Mouse (Mus musculus): Measurements from ENCODE around the gene Slc25a13. TPM values are rescaled to one million over a fixed set of nuclear protein-coding genes. Genes with fewer than 3 reads are reported as not detected.

Slc25a13 gene
- 100 to 1,000 TPM; 121 to 146 TPM for total RNA-seq (2021)
- polyA plus RNA-seq (2012; rRNA removed), result 45.5 and 79.1 TPM in 2 replicates
- long read RNA-seq, transcript Slc25a13-201 (18 exons, 3,067 nt), result major isoform, 16 of 89 reads
- long read RNA-seq, partial matches to known transcripts, result 7 of 89 reads
- long read RNA-seq, other reads (novel, unspliced or antisense), result 66 of 89 reads

DNA sequence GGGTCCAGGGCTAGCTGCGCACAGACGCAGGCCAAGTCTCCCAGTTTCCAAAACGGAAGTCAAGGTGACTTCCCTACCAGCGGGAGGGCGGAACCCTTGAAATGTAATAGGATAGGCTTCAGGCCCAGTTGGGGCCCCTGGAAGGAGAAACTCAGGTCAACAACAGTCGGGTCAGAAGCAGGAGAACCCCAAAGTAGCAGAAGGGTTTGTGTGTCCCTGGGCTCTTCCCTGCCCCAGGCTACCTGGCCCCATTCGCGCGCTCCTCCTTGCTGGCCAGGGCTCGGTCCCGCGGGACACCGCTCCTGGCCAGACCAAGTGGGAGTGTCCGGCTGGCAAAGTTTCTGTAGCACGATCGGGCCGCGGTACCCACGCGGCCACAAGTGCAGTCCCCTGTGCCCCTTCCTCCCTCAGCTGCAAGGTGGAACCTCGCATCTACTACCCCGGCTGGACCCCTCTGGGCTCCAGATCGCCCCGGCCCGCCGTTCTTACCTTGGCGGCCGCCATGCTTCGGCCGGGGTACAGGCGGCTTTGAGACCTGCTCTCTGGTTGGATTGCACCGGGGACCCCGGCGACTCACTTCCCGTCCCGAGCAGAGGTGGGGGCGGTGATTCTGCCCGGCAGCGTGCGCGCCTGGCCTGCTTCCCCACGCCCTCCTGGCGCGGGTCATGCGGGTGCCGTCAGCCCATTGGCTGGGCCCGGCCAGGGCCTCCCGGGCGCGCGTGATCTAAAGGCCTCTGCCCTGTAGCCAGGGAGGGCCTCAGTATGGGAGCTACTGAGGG lies at the start of gene Slc25a13:
Gene Slc25a13, minus strand, starts transcription at position 667 of the 779 bp plus-strand sequence.
- intact Hi-C loops (cut with DNase I), result loop anchor here (2.0 kb wide), 2 partner anchors 32 to 82 kb away; no protein-coding TSS in a partner anchor
- Histone ChIP-seq H3K36me3 (ENCODE audit: control insufficient read depth, insufficient read depth, low read length) (no peaks in the 10 kb centered on the region; the same call in none of the 2 replicates), H3K4me1 (ENCODE audit: control insufficient read depth, insufficient read depth, low read length) (peaks cover 9% of the 10 kb centered on the region; the same call in 1 of the 2 replicates), H3K27me3 (ENCODE audit: control insufficient read depth, insufficient read depth, low read length) (no peaks in the 10 kb centered on the region), H3K9ac (ENCODE audit: low read depth, low read length) (peak within 1 kb of the TSS; percentile 73), H3K27ac (peak within 1 kb of the TSS; percentile 95), H3K79me2 (replicated peaks; ENCODE audit: control insufficient read depth, insufficient read depth, low read length) (no peaks in the 10 kb centered on the region), H3K4me3 (peak within 1 kb of the TSS; percentile 81)
- TF ChIP-seq CTCF (IDR thresholded peaks at IDR 0.05) (no peak), POLR2A (IDR thresholded peaks at IDR 0.05; ENCODE audit: insufficient read depth, low read depth, low read length) (peak; percentile 16; the same call in 1 of the 2 replicates)
- under 1% methylated on average over 51 of the region's 51 CpGs for WGBS
- peak; percentile 84 to 88 for DNase-seq

DNA sequence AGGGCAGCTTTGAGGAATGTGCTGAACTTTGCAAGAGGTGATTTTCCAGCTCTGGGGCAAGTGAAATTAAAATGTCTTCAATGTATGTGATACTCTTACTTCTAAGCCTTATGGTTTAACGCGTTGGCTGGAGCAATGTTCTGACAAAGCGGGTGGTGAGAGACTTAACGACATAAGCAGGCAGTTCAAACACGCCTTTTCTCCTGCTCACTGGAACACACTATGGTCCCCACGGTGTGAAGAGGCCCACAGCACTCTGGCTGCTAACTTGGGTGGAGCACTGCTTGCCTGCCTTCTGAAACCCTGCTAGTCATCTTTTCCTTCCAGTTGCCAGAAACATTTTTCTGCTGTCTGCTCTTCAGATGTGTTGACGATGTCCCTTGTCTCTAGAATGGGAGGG lies 48.8 kb upstream of the Slc25a13 start:
- WGBS, result 86% methylated on average over 7 of the region's 7 CpGs

DNA sequence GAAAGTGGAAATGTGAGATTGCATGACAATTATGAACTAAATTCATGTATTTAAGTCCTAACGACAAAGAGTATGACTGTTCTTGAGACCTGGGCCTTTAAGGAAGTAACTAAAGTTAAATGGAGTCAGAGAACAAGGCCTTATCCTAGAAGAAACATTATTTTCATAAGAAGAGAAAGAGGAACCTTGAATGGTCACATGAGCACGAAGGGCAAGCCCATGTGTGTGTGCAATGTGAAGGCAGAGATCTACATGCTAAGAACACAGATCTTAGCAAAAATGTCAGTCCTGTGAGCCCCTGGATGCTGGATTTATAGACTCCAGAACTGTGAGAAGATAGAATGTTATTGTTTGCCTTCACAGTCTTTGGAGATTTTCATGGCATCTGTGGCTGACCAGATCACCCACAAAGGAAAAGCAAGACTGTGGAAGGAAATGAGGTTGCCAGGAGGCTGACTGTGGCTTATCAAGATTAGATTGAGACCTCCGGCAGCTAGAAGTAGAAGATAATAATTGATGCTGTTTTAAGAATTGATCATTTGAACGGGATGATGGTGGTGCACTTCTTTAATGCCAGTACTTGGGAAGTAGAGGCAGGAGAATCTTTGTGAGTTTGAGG lies 46.4 kb upstream of the Slc25a13 start:
- H3K36me3 ChIP-seq (ENCODE audit: control insufficient read depth, insufficient read depth, low read length), result no peaks in the 10 kb centered on the region
- 61% methylated on average over 4 of the region's 4 CpGs for WGBS
- TF ChIP-seq EP300 (IDR thresholded peaks at IDR 0.05; ENCODE audit: insufficient read depth, low read depth, low read length) (no peak), CTCF (IDR thresholded peaks at IDR 0.05) (no peak), POLR2A (IDR thresholded peaks at IDR 0.05; ENCODE audit: insufficient read depth, low read depth, low read length) (no peak)

More for the DNA sequence above, 48.8 kb upstream of the Slc25a13 start:
- TF ChIP-seq EP300 (IDR thresholded peaks at IDR 0.05; ENCODE audit: insufficient read depth, low read depth, low read length) (no peak), POLR2A (IDR thresholded peaks at IDR 0.05; ENCODE audit: insufficient read depth, low read depth, low read length) (no peak), CTCF (IDR thresholded peaks at IDR 0.05) (no peak)
- H3K36me3 ChIP-seq (ENCODE audit: control insufficient read depth, insufficient read depth, low read length), result no peaks in the 10 kb centered on the region
- no peak overlapping the region for H3K27ac ChIP-seq
- no peaks in the 10 kb centered on the region for H3K79me2 ChIP-seq (replicated peaks; ENCODE audit: control insufficient read depth, insufficient read depth, low read length)
- H3K27me3 ChIP-seq (ENCODE audit: control insufficient read depth, insufficient read depth, low read length), result no peaks in the 10 kb centered on the region
- intact Hi-C loops (cut with DNase I), result no loop called here
- no peak overlapping the region for H3K4me3 ChIP-seq
- no peaks in the 10 kb centered on the region for H3K4me1 ChIP-seq (ENCODE audit: control insufficient read depth, insufficient read depth, low read length)
- DNase-seq, result no peak
- H3K9ac ChIP-seq (ENCODE audit: low read depth, low read length), result no peak overlapping the region

DNA sequence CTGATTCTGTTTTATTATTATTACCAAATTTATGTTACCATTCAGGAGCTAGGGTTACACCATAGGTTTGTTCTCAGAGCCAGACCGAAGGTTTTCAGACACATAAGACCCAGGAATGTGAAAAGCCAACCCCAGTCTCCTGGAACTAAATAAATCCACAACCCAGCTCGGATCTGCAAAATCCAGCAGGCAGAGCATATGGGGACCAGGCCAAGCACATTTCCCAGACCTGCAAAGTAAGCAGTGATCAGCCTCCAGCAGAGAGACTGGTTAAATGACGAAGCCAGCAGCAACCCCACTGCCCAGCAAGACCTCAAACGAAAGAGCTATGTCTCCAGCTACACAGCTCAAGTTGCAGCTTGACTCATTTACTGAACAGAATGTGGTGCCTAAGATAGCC lies 43.9 kb upstream of the Slc25a13 start:
- Histone ChIP-seq H3K79me2 (replicated peaks; ENCODE audit: control insufficient read depth, insufficient read depth, low read length) (no peaks in the 10 kb centered on the region), H3K27me3 (ENCODE audit: control insufficient read depth, insufficient read depth, low read length) (no peaks in the 10 kb centered on the region), H3K27ac (no peak overlapping the region), H3K4me1 (ENCODE audit: control insufficient read depth, insufficient read depth, low read length) (no peaks in the 10 kb centered on the region), H3K9ac (ENCODE audit: low read depth, low read length) (no peak overlapping the region), H3K36me3 (ENCODE audit: control insufficient read depth, insufficient read depth, low read length) (no peaks in the 10 kb centered on the region), H3K4me3 (no peak overlapping the region)
- TF ChIP-seq EP300 (IDR thresholded peaks at IDR 0.05; ENCODE audit: insufficient read depth, low read depth, low read length), result no peak
- WGBS, result 77% methylated on average over 4 of the region's 4 CpGs
- DNase-seq, result no peak
- intact Hi-C loops (cut with DNase I), result no loop called here

More for the DNA sequence above, 46.4 kb upstream of the Slc25a13 start:
- Histone ChIP-seq H3K27me3 (ENCODE audit: control insufficient read depth, insufficient read depth, low read length) (no peaks in the 10 kb centered on the region), H3K27ac (no peak overlapping the region), H3K79me2 (replicated peaks; ENCODE audit: control insufficient read depth, insufficient read depth, low read length) (no peaks in the 10 kb centered on the region), H3K9ac (ENCODE audit: low read depth, low read length) (no peak overlapping the region), H3K4me3 (no peak overlapping the region), H3K4me1 (ENCODE audit: control insufficient read depth, insufficient read depth, low read length) (no peaks in the 10 kb centered on the region)
- intact Hi-C loops (cut with DNase I), result no loop called here
- no peak for DNase-seq

- 66% methylated on average over 7 of the region's 7 CpGs for WGBS
- Histone ChIP-seq H3K4me3 (no peak overlapping the region), H3K4me1 (ENCODE audit: control insufficient read depth, insufficient read depth, low read length) (no peaks in the 10 kb centered on the region), H3K9ac (ENCODE audit: low read depth, low read length) (no peak overlapping the region), H3K27me3 (ENCODE audit: control insufficient read depth, insufficient read depth, low read length) (no peaks in the 10 kb centered on the region), H3K36me3 (ENCODE audit: control insufficient read depth, insufficient read depth, low read length) (no peaks in the 10 kb centered on the region), H3K27ac (no peak overlapping the region), H3K79me2 (replicated peaks; ENCODE audit: control insufficient read depth, insufficient read depth, low read length) (no peaks in the 10 kb centered on the region)
- intact Hi-C loops (cut with DNase I), result no loop called here
- no peak for TF ChIP-seq EP300 (IDR thresholded peaks at IDR 0.05; ENCODE audit: insufficient read depth, low read depth, low read length)
- no peak for TF ChIP-seq POLR2A (IDR thresholded peaks at IDR 0.05; ENCODE audit: insufficient read depth, low read depth, low read length)
- TF ChIP-seq CTCF (IDR thresholded peaks at IDR 0.05), result no peak
- no peak for DNase-seq
Measured at GRCm38 (mm10) chr6:6248500-6248899, 31.5 kb upstream of the Slc25a13 start.

- no peaks in the 10 kb centered on the region for H3K27me3 ChIP-seq (ENCODE audit: control insufficient read depth, insufficient read depth, low read length)
- DNase-seq, result no peak
- no peak for TF ChIP-seq POLR2A (IDR thresholded peaks at IDR 0.05; ENCODE audit: insufficient read depth, low read depth, low read length)
- TF ChIP-seq CTCF (IDR thresholded peaks at IDR 0.05), result no peak
- TF ChIP-seq EP300 (IDR thresholded peaks at IDR 0.05; ENCODE audit: insufficient read depth, low read depth, low read length), result no peak
- no peak overlapping the region for H3K27ac ChIP-seq
- H3K9ac ChIP-seq (ENCODE audit: low read depth, low read length), result no peak overlapping the region
- H3K4me3 ChIP-seq, result no peak overlapping the region
- no peaks in the 10 kb centered on the region for H3K36me3 ChIP-seq (ENCODE audit: control insufficient read depth, insufficient read depth, low read length)
- H3K79me2 ChIP-seq (replicated peaks; ENCODE audit: control insufficient read depth, insufficient read depth, low read length), result no peaks in the 10 kb centered on the region
- intact Hi-C loops (cut with DNase I), result no loop called here
- 75% methylated on average over 1 of the region's 1 CpGs for WGBS
- no peaks in the 10 kb centered on the region for H3K4me1 ChIP-seq (ENCODE audit: control insufficient read depth, insufficient read depth, low read length)
Measured at GRCm38 (mm10) chr6:6243828-6244227, 26.9 kb upstream of the Slc25a13 start.

Data from heart, adult 2 months (tissue).